Mouse (Mus musculus): ENCODE results near the gene Olfr1508. TPM values are rescaled to one million over a fixed set of nuclear protein-coding genes. Genes with fewer than 3 reads are reported as not detected.
"Not testable (repeated sequence)": the region's sequence is repeated elsewhere in the genome, so short reads cannot be mapped to it uniquely, and the experiment has no call there.

The Olfr1508 gene
- not detected in 2 replicates for polyA plus RNA-seq (2015; fragmentation: Nextera tagmentation; extraction: Ambion mirVana)

- ATAC-seq (ENCODE audit: low FRiP score, low read depth) = no peak
Observed at GRCm38 (mm10) chr14:52467395-52467794, at the start of gene Olfr1508. TSS of gene Olfr1508 (minus strand) at chr14:52467495.

GRCm38 (mm10) chr14:52495516-52495915, 28.2 kb upstream of the Olfr1508 start, which contains the start of gene Olfr1507:
TSS of gene Olfr1507 (minus strand) at chr14:52495749.
- H3K36me3 ChIP-seq = no peaks in the 10 kb centered on the region
- no peak within 1 kb of the TSS for H3K4me2 ChIP-seq (replicated peaks)
- ATAC-seq (ENCODE audit: low FRiP score, low read depth) = no peak
- no peaks in the 10 kb centered on the region for H3K27me3 ChIP-seq
- 59% methylated on average over 4 of the region's 4 CpGs for WGBS
- H3K4me3 ChIP-seq = no peak within 1 kb of the TSS
- no peaks in the 10 kb centered on the region for H3K4me1 ChIP-seq
- 0 out of 2 replicates have a peak, but pooled peaks cover 4% of the 10 kb centered on the region for H3K9me3 ChIP-seq
- no peak within 1 kb of the TSS for H3K9ac ChIP-seq
- no peak within 1 kb of the TSS for H3K27ac ChIP-seq

More at GRCm38 (mm10) chr14:52467395-52467794, at the start of gene Olfr1508:
- WGBS = 45% methylated on average over 2 of the region's 2 CpGs
- H3K36me3 ChIP-seq = no peaks in the 10 kb centered on the region
- H3K9me3 ChIP-seq = no peaks in the 10 kb centered on the region
- H3K4me1 ChIP-seq = no peaks in the 10 kb centered on the region
- no peak within 1 kb of the TSS for H3K4me3 ChIP-seq
- H3K27me3 ChIP-seq = no peaks in the 10 kb centered on the region
- H3K27ac ChIP-seq = no peak within 1 kb of the TSS
- H3K9ac ChIP-seq = no peak within 1 kb of the TSS
- H3K4me2 ChIP-seq (replicated peaks) = no peak within 1 kb of the TSS

GRCm38 (mm10) chr14:52465738-52466137, 1.6 kb downstream of the Olfr1508 start:
- Histone ChIP-seq H3K9me3 (no peaks in the 10 kb centered on the region), H3K4me2 (replicated peaks) (no peak overlapping the region), H3K4me1 (no peaks in the 10 kb centered on the region), H3K27me3 (no peaks in the 10 kb centered on the region), H3K9ac (no peak overlapping the region), H3K36me3 (no peaks in the 10 kb centered on the region), H3K4me3 (no peak overlapping the region), H3K27ac (no peak overlapping the region)
- WGBS = 85% methylated on average over 1 of the region's 1 CpGs
- no peak for ATAC-seq (ENCODE audit: low FRiP score, low read depth)

GRCm38 (mm10) chr14:52461928-52462327, 5.4 kb downstream of the Olfr1508 start:
- Histone ChIP-seq H3K4me3 (no peak overlapping the region), H3K27me3 (no peaks in the 10 kb centered on the region), H3K4me1 (no peaks in the 10 kb centered on the region), H3K4me2 (replicated peaks) (no peak overlapping the region), H3K36me3 (no peaks in the 10 kb centered on the region), H3K27ac (no peak overlapping the region), H3K9me3 (no peaks in the 10 kb centered on the region; the same call in 1 of the 2 replicates), H3K9ac (no peak overlapping the region)
- no peak for ATAC-seq (ENCODE audit: low FRiP score, low read depth)

GRCm38 (mm10) chr14:52451138-52451537, 16.2 kb downstream of the Olfr1508 start:
- Histone ChIP-seq H3K9me3 (no peaks in the 10 kb centered on the region), H3K4me3 (no peak overlapping the region), H3K36me3 (no peaks in the 10 kb centered on the region), H3K4me1 (no peaks in the 10 kb centered on the region), H3K27me3 (no peaks in the 10 kb centered on the region), H3K9ac (no peak overlapping the region), H3K4me2 (replicated peaks) (no peak overlapping the region), H3K27ac (no peak overlapping the region)
- no peak for ATAC-seq (ENCODE audit: low FRiP score, low read depth)
- WGBS = 85% methylated on average over 8 of the region's 8 CpGs

- Histone ChIP-seq H3K4me1 (no peaks in the 10 kb centered on the region), H3K27me3 (no peaks in the 10 kb centered on the region), H3K9ac (no peak within 1 kb of the TSS), H3K4me2 (replicated peaks) (no peak within 1 kb of the TSS), H3K9me3 (no peaks in the 10 kb centered on the region), H3K4me3 (no peak within 1 kb of the TSS), H3K36me3 (no peaks in the 10 kb centered on the region), H3K27ac (no peak within 1 kb of the TSS)
- no peak for ATAC-seq (ENCODE audit: low FRiP score, low read depth)
Observed at GRCm38 (mm10) chr14:52442690-52443089, 24.6 kb downstream of the Olfr1508 start, which contains the start of gene Olfr1509. TSS of gene Olfr1509 (plus strand) at chr14:52442990.

- H3K4me3 ChIP-seq = no peak overlapping the region
- H3K36me3 ChIP-seq = no peaks in the 10 kb centered on the region
- WGBS = 94% methylated on average over 1 of the region's 1 CpGs
- H3K4me2 ChIP-seq (replicated peaks) = no peak overlapping the region
- H3K9ac ChIP-seq = no peak overlapping the region
- no peak overlapping the region for H3K27ac ChIP-seq
- H3K4me1 ChIP-seq = no peaks in the 10 kb centered on the region
- ATAC-seq (ENCODE audit: low FRiP score, low read depth) = no peak
- H3K9me3 ChIP-seq = no peaks in the 10 kb centered on the region
- H3K27me3 ChIP-seq = no peaks in the 10 kb centered on the region
Observed at GRCm38 (mm10) chr14:52427686-52428085, 39.6 kb downstream of the Olfr1508 start.

GRCm38 (mm10) chr14:52414273-52414672, 53.0 kb downstream of the Olfr1508 start, which contains the start of gene Olfr1510:
TSS of gene Olfr1510 (minus strand) at chr14:52414373.
- no peaks in the 10 kb centered on the region for H3K9me3 ChIP-seq
- H3K4me3 ChIP-seq = no peak within 1 kb of the TSS
- H3K27me3 ChIP-seq = no peaks in the 10 kb centered on the region
- H3K4me2 ChIP-seq (replicated peaks) = no peak within 1 kb of the TSS
- ATAC-seq (ENCODE audit: low FRiP score, low read depth) = no peak
- H3K27ac ChIP-seq = no peak within 1 kb of the TSS
- no peaks in the 10 kb centered on the region for H3K4me1 ChIP-seq
- H3K36me3 ChIP-seq = no peaks in the 10 kb centered on the region
- 93% methylated on average over 3 of the region's 3 CpGs for WGBS
- H3K9ac ChIP-seq = no peak within 1 kb of the TSS

GRCm38 (mm10) chr14:52410142-52410919, 57.0 kb downstream of the Olfr1508 start:
- not testable (repeated sequence) for H3K36me3 ChIP-seq; H3K27ac ChIP-seq; H3K9ac ChIP-seq; H3K4me1 ChIP-seq; H3K27me3 ChIP-seq; H3K4me2 ChIP-seq (replicated peaks); ATAC-seq (ENCODE audit: low FRiP score, low read depth); H3K4me3 ChIP-seq; H3K9me3 ChIP-seq
- WGBS = 77% methylated on average over 7 of the region's 10 CpGs

Other genes starting within 250 kb of the Olfr1508 start
- gene Chd8, start 209.7 kb downstream of the Olfr1508 start, polyA plus RNA-seq (2015; fragmentation: Nextera tagmentation; extraction: Ambion mirVana) = 36.6 and 50.3 TPM in 2 replicates
- gene Tox4, start 188.3 kb downstream of the Olfr1508 start, polyA plus RNA-seq (2015; fragmentation: Nextera tagmentation; extraction: Ambion mirVana) = 47.9 and 48.2 TPM in 2 replicates
- gene Rab2b, start 187.9 kb downstream of the Olfr1508 start, polyA plus RNA-seq (2015; fragmentation: Nextera tagmentation; extraction: Ambion mirVana) = 25.9 and 30.4 TPM in 2 replicates
- gene Mettl3, start 162.4 kb downstream of the Olfr1508 start, polyA plus RNA-seq (2015; fragmentation: Nextera tagmentation; extraction: Ambion mirVana) = 49.3 and 51.2 TPM in 2 replicates
- 24.3 and 27.0 TPM in 2 replicates for gene Sall2, start 138.7 kb downstream of the Olfr1508 start, polyA plus RNA-seq (2015; fragmentation: Nextera tagmentation; extraction: Ambion mirVana)
- 0.05 TPM in 1 of 2 replicates, not detected in the other for gene Olfr1513, start 111.1 kb downstream of the Olfr1508 start, polyA plus RNA-seq (2015; fragmentation: Nextera tagmentation; extraction: Ambion mirVana)
- gene Olfr1512, start 88.3 kb downstream of the Olfr1508 start, polyA plus RNA-seq (2015; fragmentation: Nextera tagmentation; extraction: Ambion mirVana) = not detected in 2 replicates
- not detected in 2 replicates for gene Olfr1511, start 70.1 kb downstream of the Olfr1508 start, polyA plus RNA-seq (2015; fragmentation: Nextera tagmentation; extraction: Ambion mirVana)
- not detected in 2 replicates for gene Olfr1510, start 53.1 kb downstream of the Olfr1508 start, polyA plus RNA-seq (2015; fragmentation: Nextera tagmentation; extraction: Ambion mirVana)
- gene Olfr1509, start 24.5 kb downstream of the Olfr1508 start, polyA plus RNA-seq (2015; fragmentation: Nextera tagmentation; extraction: Ambion mirVana) = not detected in 2 replicates
- not detected in 2 replicates for gene Olfr1507, start 28.3 kb upstream of the Olfr1508 start, polyA plus RNA-seq (2015; fragmentation: Nextera tagmentation; extraction: Ambion mirVana)